Mouse (Mus musculus) gonadal fat pad, adult 2 months (tissue): ENCODE measurements at regions not wholly inside any gene's neighbourhood (a gene's known extent, or its start where the extent isn't known, plus 50 kb on each side); places are given as distances from the start of the nearest gene placed in this dataset.

ENCODE experiments used
- DNase-seq: peaks from one replicate; pipeline ENCODE4 v3.0.0-alpha.2; 2012; ENCODE audit warnings: low read depth

GRCm38 (mm10) chr7:74688116-74688702, 133.6 kb upstream of the Slco3a1 start:
- no peak for DNase-seq

- no peak for DNase-seq
Measured at GRCm38 (mm10) chr7:74687303-74688115, 132.9 kb upstream of the Slco3a1 start.

GRCm38 (mm10) chr7:74683979-74684378, 129.4 kb upstream of the Slco3a1 start:
- no peak for DNase-seq

GRCm38 (mm10) chr7:74673626-74674295, 119.2 kb upstream of the Slco3a1 start:
- DNase-seq, result no peak

GRCm38 (mm10) chr7:74669110-74669509, 114.5 kb upstream of the Slco3a1 start:
- DNase-seq, result no peak

GRCm38 (mm10) chr7:74667106-74667505, 112.5 kb upstream of the Slco3a1 start:
- DNase-seq, result no peak

GRCm38 (mm10) chr7:74663820-74664219, 109.2 kb upstream of the Slco3a1 start:
- no peak for DNase-seq

- no peak for DNase-seq
Measured at GRCm38 (mm10) chr7:74647310-74647709, 92.7 kb upstream of the Slco3a1 start.

GRCm38 (mm10) chr7:74640171-74640570, 85.6 kb upstream of the Slco3a1 start:
- DNase-seq, result no peak

- DNase-seq, result no peak
Measured at GRCm38 (mm10) chr7:74632217-74632616, 77.6 kb upstream of the Slco3a1 start.

- no peak for DNase-seq
Measured at GRCm38 (mm10) chr7:74628799-74629468, 74.4 kb upstream of the Slco3a1 start.
